Mouse (Mus musculus) gastrocnemius, postnatal 14 days (tissue): ENCODE data around the gene Trat1. TPM values are rescaled to one million over a fixed set of nuclear protein-coding genes. Genes with fewer than 3 reads are reported as not detected.

Experiments used
- DNase-seq: peaks from one replicate; pipeline ENCODE4 v3.0.0; 2021; ENCODE audit warnings: mixed read lengths
- intact Hi-C: fragments of 180-260 bp; cut with DNase I; formaldehyde crosslinking; loops from one replicate; pipeline ENCODE4 v1.15.1; 2025; ENCODE audit warnings: low total_unique reads
- long read RNA-seq, 2 experiments: library from polyadenylated mRNA; stranded (forward); transcript quantifications; one replicate each; pipeline ENCODE4 v2.0.0; 2021
- total RNA-seq, 2 experiments: library from RNA; stranded (reverse); gene quantifications; 2 replicates each; pipeline ENCODE4 v1.2.3; 2021

Gene Trat1
- total RNA-seq, result not detected
- long read RNA-seq, experiment 1, result 0 reads
- long read RNA-seq, experiment 2, result 0 reads

- DNase-seq, result no peak
- intact Hi-C loops, result no loop called here
Observed at GRCm38 (mm10) chr16:48771971-48772445, at the start of gene Trat1. Trat1 (minus strand) TSS chr16:48772021.

- no peak for DNase-seq
Observed at GRCm38 (mm10) chr16:48818524-48818923, 46.7 kb upstream of the Trat1 start.

GRCm38 (mm10) chr16:48816695-48817094, 44.9 kb upstream of the Trat1 start, which contains the start of gene Retnlb:
Retnlb (plus strand) TSS chr16:48816856.
- no peak for DNase-seq
- intact Hi-C loops, result no loop called here

More at GRCm38 (mm10) chr16:48818524-48818923, 46.7 kb upstream of the Trat1 start:
- intact Hi-C loops, result no loop called here

GRCm38 (mm10) chr16:48811881-48812436, 40.1 kb upstream of the Trat1 start:
- intact Hi-C loops, result no loop called here
- DNase-seq, result no peak

GRCm38 (mm10) chr16:48809374-48809773, 37.6 kb upstream of the Trat1 start:
- DNase-seq, result no peak
- intact Hi-C loops, result no loop called here

- no peak for DNase-seq
- intact Hi-C loops, result no loop called here
Observed at GRCm38 (mm10) chr16:48806521-48806920, 34.7 kb upstream of the Trat1 start.

GRCm38 (mm10) chr16:48805412-48805811, 33.6 kb upstream of the Trat1 start:
- intact Hi-C loops, result no loop called here
- DNase-seq, result no peak

- intact Hi-C loops, result no loop called here
- DNase-seq, result no peak
Observed at GRCm38 (mm10) chr16:48800906-48801305, 29.1 kb upstream of the Trat1 start.

- intact Hi-C loops, result no loop called here
- no peak for DNase-seq
Observed at GRCm38 (mm10) chr16:48799470-48799869, 27.6 kb upstream of the Trat1 start.

- DNase-seq, result no peak
- intact Hi-C loops, result no loop called here
Observed at GRCm38 (mm10) chr16:48798285-48798684, 26.5 kb upstream of the Trat1 start.

- no peak for DNase-seq
- intact Hi-C loops, result no loop called here
Observed at GRCm38 (mm10) chr16:48788704-48789185, 16.9 kb upstream of the Trat1 start.

- intact Hi-C loops, result no loop called here
- DNase-seq, result no peak
Observed at GRCm38 (mm10) chr16:48786258-48786657, 14.4 kb upstream of the Trat1 start.

GRCm38 (mm10) chr16:48777254-48777653, 5.4 kb upstream of the Trat1 start:
- DNase-seq, result no peak
- intact Hi-C loops, result no loop called here

GRCm38 (mm10) chr16:48769183-48769582, 2.6 kb downstream of the Trat1 start:
- intact Hi-C loops, result no loop called here
- DNase-seq, result no peak

- no peak for DNase-seq
- intact Hi-C loops, result no loop called here
Observed at GRCm38 (mm10) chr16:48760643-48761481, 11.0 kb downstream of the Trat1 start.

- intact Hi-C loops, result no loop called here
- no peak for DNase-seq
Observed at GRCm38 (mm10) chr16:48750145-48750827, 21.5 kb downstream of the Trat1 start.

- DNase-seq, result no peak
- intact Hi-C loops, result no loop called here
Observed at GRCm38 (mm10) chr16:48745418-48745817, 26.4 kb downstream of the Trat1 start.

GRCm38 (mm10) chr16:48745011-48745410, 26.8 kb downstream of the Trat1 start:
- intact Hi-C loops, result no loop called here
- no peak for DNase-seq

- intact Hi-C loops, result no loop called here
- DNase-seq, result no peak
Observed at GRCm38 (mm10) chr16:48741549-48741948, 30.3 kb downstream of the Trat1 start.

GRCm38 (mm10) chr16:48739974-48740373, 31.8 kb downstream of the Trat1 start:
- intact Hi-C loops, result no loop called here
- no peak for DNase-seq
